8 mouse cellular contexts compared by ENCODE assay signal in the genomic region with DNA sequence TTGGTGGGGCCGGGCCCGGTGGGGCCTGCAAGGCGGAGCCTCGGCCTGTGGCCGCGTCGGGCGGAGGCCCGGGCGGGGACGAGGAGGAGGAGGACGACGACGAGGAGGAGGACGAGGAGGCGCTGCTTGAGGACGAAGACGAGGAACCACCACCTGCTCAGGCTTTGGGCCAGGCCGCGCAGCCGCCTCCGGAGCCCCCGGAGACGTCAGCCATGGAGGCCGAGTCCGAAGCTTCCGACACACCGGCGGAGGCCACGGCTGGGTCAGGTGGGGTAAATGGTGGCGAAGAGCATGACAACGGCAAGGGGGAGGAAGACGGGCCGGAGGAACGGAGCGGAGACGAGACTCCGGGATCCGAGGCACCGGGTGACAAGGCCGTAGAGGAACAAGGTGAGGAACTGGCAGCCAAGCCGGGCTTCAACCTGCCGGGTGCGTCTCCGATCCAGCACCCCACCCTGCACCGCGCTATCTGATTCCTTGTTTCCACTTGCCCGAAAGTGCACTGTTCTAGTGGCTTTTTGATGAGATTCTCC. TPM values are rescaled to one million over a fixed set of nuclear protein-coding genes. Genes with fewer than 3 reads are reported as not detected.
DNase-seq lines count a peak whose midpoint lies in the region; ATAC-seq and TF ChIP-seq lines count a peak whose summit lies in the region.

No protein-coding gene starts in this region.

- H3K9ac ChIP-seq in hindbrain, embryonic 16.5 days (ENCODE audit: low read depth, low read length): peak overlapping the region; percentile 77
- H3K9ac ChIP-seq in midbrain, embryonic 12.5 days (replicated peaks): peak overlapping the region; percentile 99

- H3K27ac ChIP-seq in cerebellum, adult 2 months (ENCODE audit: insufficient read depth, low read length): peak overlapping the region; percentile 95
- peak overlapping the region; percentile 96 for H3K27ac ChIP-seq in hindbrain, embryonic 16.5 days (ENCODE audit: low read depth, low read length)
- peak overlapping the region; percentile 99 for H3K27ac ChIP-seq in midbrain, embryonic 12.5 days (replicated peaks)

- H3K4me1 ChIP-seq in cerebellum, adult 2 months (ENCODE audit: control insufficient read depth, insufficient read depth, low read length): peaks cover 4% of the 10 kb centered on the region; the same call in 1 of the 2 replicates
- H3K4me1 ChIP-seq in hindbrain, embryonic 16.5 days (ENCODE audit: control insufficient read depth, insufficient read depth, low read depth, low read length): peaks cover 44% of the 10 kb centered on the region
- peaks cover 50% of the 10 kb centered on the region for H3K4me1 ChIP-seq in midbrain, embryonic 12.5 days

- peak overlapping the region; percentile 69 for H3K4me2 ChIP-seq in hindbrain, embryonic 16.5 days (ENCODE audit: low read length)
- H3K4me2 ChIP-seq in midbrain, embryonic 12.5 days (replicated peaks): peak overlapping the region; percentile 94

- peak; percentile 7; the same call in 1 of the 2 replicates for ATAC-seq in hindbrain, embryonic 16.5 days
- peak; percentile 10 for ATAC-seq in midbrain, embryonic 12.5 days (ENCODE audit: low FRiP score, low read depth)

- no peak for TF ChIP-seq POLR2A in cerebellum, adult 2 months (IDR thresholded peaks at IDR 0.05; ENCODE audit: borderline replicate concordance, insufficient read depth, low read length)

- H3K36me3 ChIP-seq in hindbrain, embryonic 16.5 days (ENCODE audit: control insufficient read depth, insufficient read depth, low read length): peaks cover 23% of the 10 kb centered on the region
- H3K36me3 ChIP-seq in midbrain, embryonic 12.5 days: peaks cover 38% of the 10 kb centered on the region

- WGBS in cerebellum, adult 2 months: under 1% methylated on average over 48 of the region's 48 CpGs
- WGBS in hindbrain, embryonic 16.5 days: under 1% methylated on average over 42 of the region's 48 CpGs
- WGBS in midbrain, embryonic 12.5 days: under 1% methylated on average over 42 of the region's 48 CpGs

- H3K9me3 ChIP-seq in hindbrain, embryonic 16.5 days (ENCODE audit: control insufficient read depth, low read length): no peaks in the 10 kb centered on the region
- no peaks in the 10 kb centered on the region for H3K9me3 ChIP-seq in midbrain, embryonic 12.5 days

- no peaks in the 10 kb centered on the region for H3K27me3 ChIP-seq in cerebellum, adult 2 months (ENCODE audit: control insufficient read depth, insufficient read depth, low read length)
- no peaks in the 10 kb centered on the region for H3K27me3 ChIP-seq in hindbrain, embryonic 16.5 days (replicated peaks; ENCODE audit: control insufficient read depth, insufficient read depth, low read length)
- H3K27me3 ChIP-seq in midbrain, embryonic 12.5 days: no peaks in the 10 kb centered on the region

- H3K4me3 ChIP-seq in cerebellum, adult 2 months (replicated peaks; ENCODE audit: insufficient read depth, low read depth, low read length): peak overlapping the region; percentile 86
- peak overlapping the region; percentile 94 for H3K4me3 ChIP-seq in hindbrain, embryonic 16.5 days (ENCODE audit: low read length)
- H3K4me3 ChIP-seq in midbrain, embryonic 12.5 days: peak overlapping the region; percentile 100

- DNase-seq in cerebellum, adult 2 months: no peak
- DNase-seq in cerebellum, postnatal 36 days: no peak
- DNase-seq in right cerebral cortex, postnatal 10 days (ENCODE audit: low spot score in 2 of 2): peak; percentile 55 to 62
- no peak for DNase-seq in right cerebral cortex, postnatal 25 days
- DNase-seq in urinary bladder, postnatal 14 days (ENCODE audit: low spot score): no peak
- DNase-seq in frontal cortex, postnatal 10 days (ENCODE audit: low spot score in 2 of 2): no peak

- TF ChIP-seq CTCF in cerebellum, adult 2 months (IDR thresholded peaks at IDR 0.05; ENCODE audit: borderline replicate concordance, insufficient read depth, low read depth, low read length): no peak

RNA-seq across cellular contexts. Expression of a gene that starts 0.7 kb away (rescaled TPM):
- polyA plus RNA-seq in cerebellum, adult 2 months (2012; rRNA removed): 97.7 and 101 TPM in 2 replicates
- polyA plus RNA-seq in hindbrain, embryonic 16.5 days (2015; fragmentation: Nextera tagmentation; extraction: Ambion mirVana): 5.1 and 5.8 TPM in 2 replicates
- 6.0 and 6.4 TPM in 2 replicates for polyA plus RNA-seq in midbrain, embryonic 12.5 days (2016; fragmentation: Nextera tagmentation; extraction: Ambion mirVana)

RNA-seq across cellular contexts. Expression of a gene that starts 1.4 kb away (rescaled TPM):
- 34.4 and 36.0 TPM in 2 replicates for polyA plus RNA-seq in cerebellum, adult 2 months (2012; rRNA removed)
- polyA plus RNA-seq in hindbrain, embryonic 16.5 days (2015; fragmentation: Nextera tagmentation; extraction: Ambion mirVana): 51.6 and 54.3 TPM in 2 replicates
- 65.7 and 69.9 TPM in 2 replicates for polyA plus RNA-seq in midbrain, embryonic 12.5 days (2016; fragmentation: Nextera tagmentation; extraction: Ambion mirVana)

RNA-seq across cellular contexts. Expression of a gene that starts 9.1 kb away (rescaled TPM):
- not detected in 2 replicates for polyA plus RNA-seq in cerebellum, adult 2 months (2012; rRNA removed)
- not detected in 2 replicates for polyA plus RNA-seq in hindbrain, embryonic 16.5 days (2015; fragmentation: Nextera tagmentation; extraction: Ambion mirVana)
- polyA plus RNA-seq in midbrain, embryonic 12.5 days (2016; fragmentation: Nextera tagmentation; extraction: Ambion mirVana): not detected in 2 replicates

RNA-seq across cellular contexts. Expression of a gene that starts 16.8 kb away (rescaled TPM):
- polyA plus RNA-seq in cerebellum, adult 2 months (2012; rRNA removed): 148 and 155 TPM in 2 replicates
- polyA plus RNA-seq in hindbrain, embryonic 16.5 days (2015; fragmentation: Nextera tagmentation; extraction: Ambion mirVana): 117 TPM in 2 replicates
- polyA plus RNA-seq in midbrain, embryonic 12.5 days (2016; fragmentation: Nextera tagmentation; extraction: Ambion mirVana): 68.0 and 68.7 TPM in 2 replicates

RNA-seq across cellular contexts. Expression of a gene that starts 18.1 kb away (rescaled TPM):
- 3.7 and 3.8 TPM in 2 replicates for polyA plus RNA-seq in cerebellum, adult 2 months (2012; rRNA removed)
- 8.0 and 8.1 TPM in 2 replicates for polyA plus RNA-seq in hindbrain, embryonic 16.5 days (2015; fragmentation: Nextera tagmentation; extraction: Ambion mirVana)
- polyA plus RNA-seq in midbrain, embryonic 12.5 days (2016; fragmentation: Nextera tagmentation; extraction: Ambion mirVana): 8.3 and 8.8 TPM in 2 replicates

Comparison
In these comparisons a context has a peak if more than half of its experiments do, and no peak if none do; other contexts are left out.
1. DNase-seq: peak in right cerebral cortex, postnatal 10 days (2 of 2); none in cerebellum, adult 2 months (0 of 2), cerebellum, postnatal 36 days (0 of 2), right cerebral cortex, postnatal 25 days (single experiment), urinary bladder, postnatal 14 days (single experiment) and frontal cortex, postnatal 10 days (0 of 2).
2. RNA of a gene that starts 0.7 kb away (polyA plus RNA-seq): 97.7 to 101 TPM in cerebellum, adult 2 months; 6.0 to 6.4 TPM in midbrain, embryonic 12.5 days and 5.1 to 5.8 TPM in hindbrain, embryonic 16.5 days; every median in the first group is over 10 times any median in the second.
3. Peak in every context shown above with its lines, with median percentiles within 50 percentile points of each other: H3K27ac ChIP-seq and H3K4me3 ChIP-seq.